7 mouse cellular contexts compared by ENCODE assay signal in the genomic region with DNA sequence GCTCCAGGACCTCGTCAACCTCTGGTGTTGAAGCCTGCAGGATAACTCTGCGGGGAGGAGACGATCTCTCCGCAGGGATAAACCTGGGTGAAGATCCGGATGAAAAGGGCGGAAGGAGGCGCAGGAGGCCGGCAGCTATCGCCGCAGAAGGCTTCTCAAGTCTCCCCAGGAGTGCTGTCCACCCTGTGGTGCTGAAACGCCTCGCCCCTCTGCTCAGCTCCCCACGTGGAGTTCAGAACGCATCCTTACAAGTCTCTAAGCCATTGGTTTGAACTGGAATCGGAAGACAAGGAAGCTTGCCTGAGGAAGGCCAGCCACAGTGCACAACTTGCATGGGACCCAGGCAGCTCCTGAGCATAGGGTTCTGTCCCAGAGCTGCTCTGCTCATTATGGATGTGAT. TPM values are rescaled to one million over a fixed set of nuclear protein-coding genes. Genes with fewer than 3 reads are reported as not detected.
DNase-seq lines count a peak whose midpoint lies in the region; ATAC-seq and TF ChIP-seq lines count a peak whose summit lies in the region.

No protein-coding gene starts in this region.

- H3K4me1 ChIP-seq in heart, postnatal 0 days (ENCODE audit: control insufficient read depth, insufficient read depth): no peaks in the 10 kb centered on the region
- no peaks in the 10 kb centered on the region for H3K4me1 ChIP-seq in stomach, embryonic 16.5 days (ENCODE audit: control insufficient read depth, insufficient read depth, low read length)

- 1% methylated on average over 15 of the region's 15 CpGs for WGBS in heart, postnatal 0 days
- under 1% methylated on average over 15 of the region's 15 CpGs for WGBS in stomach, embryonic 16.5 days

- H3K27ac ChIP-seq in heart, postnatal 0 days (ENCODE audit: low read depth): no peak overlapping the region
- H3K27ac ChIP-seq in stomach, embryonic 16.5 days (ENCODE audit: low read length): no peak overlapping the region

- no peak overlapping the region for H3K4me2 ChIP-seq in heart, postnatal 0 days (ENCODE audit: low read depth, low read length)
- peak overlapping the region; percentile 27; the same call in 1 of the 2 replicates for H3K4me2 ChIP-seq in stomach, embryonic 16.5 days (ENCODE audit: low read depth, low read length)

- no peak overlapping the region for H3K4me3 ChIP-seq in heart, postnatal 0 days (ENCODE audit: low read depth, low read length)
- H3K4me3 ChIP-seq in stomach, embryonic 16.5 days (replicated peaks; ENCODE audit: low read length): no peak overlapping the region

- no peak overlapping the region for H3K9ac ChIP-seq in heart, postnatal 0 days (replicated peaks; ENCODE audit: low read depth, low read length)
- no peak overlapping the region for H3K9ac ChIP-seq in stomach, embryonic 16.5 days (ENCODE audit: low read length)

- no peaks in the 10 kb centered on the region for H3K9me3 ChIP-seq in heart, postnatal 0 days (replicated peaks; ENCODE audit: control insufficient read depth, low read length)
- no peaks in the 10 kb centered on the region for H3K9me3 ChIP-seq in stomach, embryonic 16.5 days (replicated peaks; ENCODE audit: control insufficient read depth, low read length)

- no peaks in the 10 kb centered on the region for H3K36me3 ChIP-seq in heart, postnatal 0 days (replicated peaks; ENCODE audit: control insufficient read depth, insufficient read depth, low read length)
- H3K36me3 ChIP-seq in stomach, embryonic 16.5 days (ENCODE audit: control insufficient read depth, insufficient read depth, low read length): no peaks in the 10 kb centered on the region

- peaks cover 26% of the 10 kb centered on the region for H3K27me3 ChIP-seq in heart, postnatal 0 days (ENCODE audit: control insufficient read depth, insufficient read depth, low read length)
- H3K27me3 ChIP-seq in stomach, embryonic 16.5 days (ENCODE audit: control insufficient read depth, insufficient read depth, low read length): no peaks in the 10 kb centered on the region

- DNase-seq in Muller cell, postnatal 12 days (ENCODE audit: inconsistent ontology term): peak; percentile 58
- peak; percentile 21 for DNase-seq in c-Kit-positive CD71-positive TER-119-positive erythroid progenitor cells, embryonic 14.5 days (ENCODE audit: low spot score)
- DNase-seq in heart, postnatal 0 days (ENCODE audit: low spot score): no peak
- peak; percentile 78 to 85 for DNase-seq in kidney, postnatal 25 days

- 0 out of 2 replicates have a peak, but pooled peaks have one; percentile 3 for TF ChIP-seq CTCF in heart, postnatal 0 days (IDR thresholded peaks at IDR 0.05; ENCODE audit: low read depth)

- no peak for TF ChIP-seq EP300 in heart, postnatal 0 days (IDR thresholded peaks at IDR 0.05; ENCODE audit: low read depth)

- ATAC-seq in heart, postnatal 0 days (ENCODE audit: insufficient read depth, low read depth): no peak
- peak; percentile 79 for ATAC-seq in megakaryocyte-erythroid progenitor cell, adult 5-6 weeks (replicated peaks; ENCODE audit: low FRiP score, low TSS enrichment, poor library complexity, severe bottlenecking)
- ATAC-seq in stomach, embryonic 16.5 days (ENCODE audit: insufficient read depth, low FRiP score): no peak
- ATAC-seq in monocyte, adult 5-6 weeks (replicated peaks; ENCODE audit: insufficient number of reproducible peaks, low FRiP score, low TSS enrichment, poor library complexity, severe bottlenecking): no peak

RNA-seq across cellular contexts. Expression of gene Car4, which starts 13.6 kb away (rescaled TPM):
- 7.4 TPM in 1 of 2 replicates, not detected in the other for total RNA-seq in heart, postnatal 0 days (2014; rRNA removed; ENCODE audit: low replicate concordance)
- 30.8 and 33.7 TPM in 2 replicates for polyA plus RNA-seq in heart, postnatal 0 days (2015; fragmentation: Nextera tagmentation; extraction: Ambion mirVana)
- not detected in 2 replicates for total RNA-seq in megakaryocyte-erythroid progenitor cell, adult 5-6 weeks (2014; fragmentation: Nextera tagmentation)
- not detected in 2 replicates for total RNA-seq in megakaryocyte-erythroid progenitor cell, adult 5-6 weeks (2017)
- polyA plus RNA-seq in stomach, embryonic 16.5 days (2015; fragmentation: Nextera tagmentation; extraction: Ambion mirVana): 0.35 and 0.49 TPM in 2 replicates
- total RNA-seq in monocyte, adult 5-6 weeks (2017): not detected in 3 replicates

RNA-seq across cellular contexts. Expression of gene Znhit3, which starts 27.8 kb away (rescaled TPM):
- total RNA-seq in heart, postnatal 0 days (2014; rRNA removed; ENCODE audit: low replicate concordance): 21.1 and 31.0 TPM in 2 replicates
- polyA plus RNA-seq in heart, postnatal 0 days (2015; fragmentation: Nextera tagmentation; extraction: Ambion mirVana): 27.5 and 29.6 TPM in 2 replicates
- total RNA-seq in megakaryocyte-erythroid progenitor cell, adult 5-6 weeks (2014; fragmentation: Nextera tagmentation): 32.7 and 51.7 TPM in 2 replicates
- total RNA-seq in megakaryocyte-erythroid progenitor cell, adult 5-6 weeks (2017): 31.9 and 41.2 TPM in 2 replicates
- 46.8 and 48.3 TPM in 2 replicates for polyA plus RNA-seq in stomach, embryonic 16.5 days (2015; fragmentation: Nextera tagmentation; extraction: Ambion mirVana)
- 8.6 to 18.2 TPM (median 17.8 TPM) in 3 replicates for total RNA-seq in monocyte, adult 5-6 weeks (2017)
